Mouse (Mus musculus): ENCODE data around the gene Hist1h2an. TPM values are rescaled to one million over a fixed set of nuclear protein-coding genes. Genes with fewer than 3 reads are reported as not detected.
A peak's percentile ranks its signal among the peaks of the same experiment; 100 is the strongest.
"Not testable (repeated sequence)": the region's sequence is repeated elsewhere in the genome, so short reads cannot be mapped to it uniquely, and the experiment has no call there.

The Hist1h2an gene
- 3.8 and 4.1 TPM in 2 replicates for polyA plus RNA-seq (2015; fragmentation: Nextera tagmentation; extraction: Ambion mirVana)

DNA sequence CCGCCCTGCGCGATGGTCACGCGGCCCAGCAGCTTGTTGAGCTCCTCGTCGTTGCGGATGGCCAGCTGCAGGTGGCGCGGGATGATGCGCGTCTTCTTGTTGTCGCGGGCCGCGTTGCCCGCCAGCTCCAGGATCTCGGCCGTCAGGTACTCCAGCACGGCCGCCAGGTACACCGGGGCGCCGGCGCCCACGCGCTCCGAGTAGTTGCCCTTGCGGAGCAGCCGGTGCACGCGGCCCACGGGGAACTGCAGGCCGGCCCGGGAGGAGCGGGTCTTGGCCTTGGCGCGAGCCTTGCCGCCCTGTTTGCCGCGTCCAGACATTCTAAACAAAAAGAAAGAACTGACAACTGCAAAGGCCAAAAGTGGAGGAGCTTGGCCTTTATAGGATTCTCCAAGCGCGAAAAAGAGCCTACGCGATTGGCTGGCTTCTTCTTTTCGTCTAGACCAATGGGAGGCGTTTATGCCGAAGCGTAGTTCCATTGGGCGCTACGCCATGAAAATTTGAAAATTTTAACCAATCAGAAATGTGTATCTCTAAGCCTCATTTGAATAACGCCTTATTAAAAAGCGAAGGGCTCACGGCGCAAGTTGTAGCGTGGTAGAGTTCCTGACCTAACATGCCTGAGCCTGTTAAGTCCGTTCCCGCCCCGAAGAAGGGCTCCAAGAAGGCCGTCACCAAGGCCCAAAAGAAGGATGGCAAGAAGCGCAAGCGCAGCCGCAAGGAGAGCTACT, at the start of gene Hist1h2an, which contains the start of gene Hist1h2bp:
Gene Hist1h2an, minus strand, starts transcription at position 320 of the 731 bp plus-strand sequence.
Gene Hist1h2bp, plus strand, starts transcription at position 563 of the 731 bp plus-strand sequence.
- peak within 1 kb of the TSS; percentile 36 for H3K4me3 ChIP-seq (ENCODE audit: low read length)
- peak within 1 kb of the TSS; percentile 58; the same call in 1 of the 2 replicates for H3K9ac ChIP-seq (ENCODE audit: low read depth, low read length)
- peak; percentile 92 for ATAC-seq
- H3K9me3 ChIP-seq (ENCODE audit: control insufficient read depth, low read length); H3K27me3 ChIP-seq (replicated peaks; ENCODE audit: control insufficient read depth, insufficient read depth, low read length); H3K36me3 ChIP-seq (ENCODE audit: control insufficient read depth, insufficient read depth, low read length): not testable (repeated sequence)
- WGBS = 0% methylated on average over 34 of the region's 63 CpGs
- peak within 1 kb of the TSS; percentile 73 for H3K27ac ChIP-seq (ENCODE audit: low read length)
- H3K4me1 ChIP-seq (ENCODE audit: control insufficient read depth, insufficient read depth, low read length) = peaks cover 23% of the 10 kb centered on the region
- peak within 1 kb of the TSS; percentile 50 for H3K4me2 ChIP-seq (ENCODE audit: low read depth, low read length)

DNA sequence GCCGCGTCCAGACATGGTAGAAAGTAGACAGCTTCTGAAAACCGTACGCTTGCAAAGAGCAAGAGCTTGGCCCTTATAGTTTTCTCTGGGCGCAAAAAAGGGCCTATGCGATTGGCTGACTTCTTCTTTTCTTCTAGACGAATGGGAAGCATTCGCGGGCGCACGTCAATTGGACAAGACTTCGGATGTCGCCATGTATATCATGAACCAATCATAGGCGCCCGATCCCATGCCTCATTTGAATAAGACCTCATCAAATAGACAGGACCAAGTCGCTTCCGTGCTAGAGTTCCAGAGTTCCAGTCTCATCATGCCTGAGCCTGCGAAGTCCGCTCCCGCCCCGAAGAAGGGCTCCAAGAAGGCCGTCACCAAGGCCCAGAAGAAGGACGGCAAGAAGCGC, 46.4 kb upstream of the Hist1h2an start, which contains the start of the genes Hist1h2ap and Hist1h2br:
Gene Hist1h2ap, minus strand, starts transcription at position 47 of the 400 bp plus-strand sequence.
Gene Hist1h2br, plus strand, starts transcription at position 283 of the 400 bp plus-strand sequence.
- not testable (repeated sequence) for H3K27me3 ChIP-seq (replicated peaks; ENCODE audit: control insufficient read depth, insufficient read depth, low read length); H3K9me3 ChIP-seq (ENCODE audit: control insufficient read depth, low read length); H3K4me3 ChIP-seq (ENCODE audit: low read length); H3K27ac ChIP-seq (ENCODE audit: low read length); H3K4me2 ChIP-seq (ENCODE audit: low read depth, low read length); H3K36me3 ChIP-seq (ENCODE audit: control insufficient read depth, insufficient read depth, low read length); H3K4me1 ChIP-seq (ENCODE audit: control insufficient read depth, insufficient read depth, low read length); H3K9ac ChIP-seq (ENCODE audit: low read depth, low read length)
- ATAC-seq = peak; percentile 92
- WGBS = no CpG with 5 or more reads among the region's 24 CpGs

DNA sequence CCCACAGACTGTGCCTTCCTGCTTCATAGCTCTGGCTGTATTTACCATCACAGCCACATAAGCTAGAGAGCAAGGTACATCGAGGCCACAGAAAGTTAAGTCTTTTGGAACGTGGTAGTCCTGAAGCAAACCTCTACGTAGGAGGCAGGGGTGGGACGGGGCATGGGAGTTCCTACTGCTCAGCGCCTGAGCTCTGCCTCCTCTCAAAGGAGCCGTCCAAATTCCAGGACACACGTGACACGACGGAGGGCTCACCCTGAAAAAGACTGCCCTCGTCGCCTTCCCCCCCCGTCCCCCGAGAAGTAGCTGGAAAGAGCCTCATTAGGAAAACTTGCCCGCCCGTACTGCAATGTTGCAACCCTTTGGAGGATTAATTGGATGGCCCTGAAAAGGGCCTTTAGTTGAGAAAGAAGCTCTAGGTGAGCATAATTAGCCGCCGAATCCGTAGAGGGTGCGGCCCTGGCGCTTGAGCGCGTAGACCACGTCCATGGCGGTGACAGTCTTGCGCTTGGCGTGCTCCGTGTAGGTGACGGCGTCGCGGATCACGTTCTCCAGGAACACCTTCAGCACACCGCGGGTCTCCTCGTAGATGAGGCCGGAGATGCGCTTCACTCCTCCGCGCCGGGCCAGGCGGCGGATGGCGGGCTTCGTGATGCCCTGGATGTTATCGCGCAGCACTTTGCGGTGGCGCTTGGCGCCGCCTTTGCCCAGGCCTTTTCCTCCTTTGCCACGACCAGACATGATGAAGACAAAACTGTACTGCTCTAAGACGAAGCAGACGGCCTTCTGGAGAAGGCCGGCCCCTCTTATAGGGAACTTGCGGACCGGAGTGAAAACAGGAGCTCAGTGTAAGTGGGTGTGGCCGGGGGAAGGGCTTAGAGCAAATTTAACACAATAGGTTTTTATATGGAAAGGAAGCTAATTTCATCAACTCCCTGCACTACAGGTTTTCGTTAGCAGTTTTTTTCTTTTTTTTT, 44.7 kb upstream of the Hist1h2an start, which contains the start of gene Hist1h4n:
Gene Hist1h4n, minus strand, starts transcription at position 779 of the 977 bp plus-strand sequence.
- not testable (repeated sequence) for H3K27ac ChIP-seq (ENCODE audit: low read length); H3K4me1 ChIP-seq (ENCODE audit: control insufficient read depth, insufficient read depth, low read length); H3K9ac ChIP-seq (ENCODE audit: low read depth, low read length); H3K36me3 ChIP-seq (ENCODE audit: control insufficient read depth, insufficient read depth, low read length); H3K27me3 ChIP-seq (replicated peaks; ENCODE audit: control insufficient read depth, insufficient read depth, low read length); H3K9me3 ChIP-seq (ENCODE audit: control insufficient read depth, low read length)
- 0 out of 2 replicates have a peak within 1 kb of the TSS, but pooled peaks have one; percentile 9 for H3K4me2 ChIP-seq (ENCODE audit: low read depth, low read length)
- peak within 1 kb of the TSS; percentile 12; the same call in 1 of the 2 replicates for H3K4me3 ChIP-seq (ENCODE audit: low read length)
- peak; percentile 81 for ATAC-seq
- 0% methylated on average over 24 of the region's 58 CpGs for WGBS

DNA sequence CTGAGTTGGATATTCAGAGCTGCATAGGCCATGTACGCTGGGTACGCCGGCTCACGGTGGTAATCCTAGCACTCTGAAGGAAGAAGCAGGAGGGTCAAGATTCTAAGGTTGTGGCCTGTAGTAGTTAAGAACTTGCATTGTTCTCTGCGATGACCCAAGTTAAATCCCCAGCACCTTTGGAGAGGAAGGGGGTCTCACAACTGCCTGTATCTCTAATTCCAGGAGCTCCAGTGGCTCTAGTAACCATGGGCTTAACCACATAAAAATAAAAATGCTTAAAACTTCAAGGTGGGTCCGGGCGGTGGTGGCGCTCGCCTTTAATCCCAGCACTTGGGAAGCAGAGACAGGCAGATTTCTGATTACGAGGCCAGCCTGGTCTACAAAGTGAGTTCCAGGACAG, 43.3 kb upstream of the Hist1h2an start:
- Histone ChIP-seq H3K4me3 (ENCODE audit: low read length) (no peak overlapping the region), H3K4me1 (ENCODE audit: control insufficient read depth, insufficient read depth, low read length) (no peaks in the 10 kb centered on the region), H3K27ac (ENCODE audit: low read length) (no peak overlapping the region), H3K27me3 (replicated peaks; ENCODE audit: control insufficient read depth, insufficient read depth, low read length) (no peaks in the 10 kb centered on the region), H3K9me3 (ENCODE audit: control insufficient read depth, low read length) (no peaks in the 10 kb centered on the region), H3K4me2 (ENCODE audit: low read depth, low read length) (no peak overlapping the region), H3K9ac (ENCODE audit: low read depth, low read length) (no peak overlapping the region), H3K36me3 (ENCODE audit: control insufficient read depth, insufficient read depth, low read length) (no peaks in the 10 kb centered on the region)
- ATAC-seq = no peak
- WGBS = 89% methylated on average over 10 of the region's 10 CpGs

DNA sequence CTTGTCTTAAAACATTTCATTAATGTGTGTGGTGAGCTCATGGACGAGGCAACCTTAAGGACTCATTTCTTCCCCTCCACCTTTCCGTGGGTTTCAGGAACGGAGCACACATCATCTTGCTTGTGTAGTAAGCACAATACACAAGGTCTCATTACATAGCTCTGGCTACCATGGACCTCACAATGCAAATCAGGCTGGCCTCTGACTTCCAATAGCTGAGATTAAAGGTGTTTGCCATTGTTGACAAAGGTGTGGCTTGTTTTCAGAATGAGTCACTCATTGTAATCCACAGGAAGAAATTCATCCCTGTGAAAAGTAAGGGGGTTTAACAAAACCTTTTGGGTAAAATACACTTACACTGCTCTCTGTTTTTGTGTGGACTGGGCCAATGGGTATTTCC, 41.5 kb upstream of the Hist1h2an start:
- 67% methylated on average over 3 of the region's 3 CpGs for WGBS
- no peak for ATAC-seq

DNA sequence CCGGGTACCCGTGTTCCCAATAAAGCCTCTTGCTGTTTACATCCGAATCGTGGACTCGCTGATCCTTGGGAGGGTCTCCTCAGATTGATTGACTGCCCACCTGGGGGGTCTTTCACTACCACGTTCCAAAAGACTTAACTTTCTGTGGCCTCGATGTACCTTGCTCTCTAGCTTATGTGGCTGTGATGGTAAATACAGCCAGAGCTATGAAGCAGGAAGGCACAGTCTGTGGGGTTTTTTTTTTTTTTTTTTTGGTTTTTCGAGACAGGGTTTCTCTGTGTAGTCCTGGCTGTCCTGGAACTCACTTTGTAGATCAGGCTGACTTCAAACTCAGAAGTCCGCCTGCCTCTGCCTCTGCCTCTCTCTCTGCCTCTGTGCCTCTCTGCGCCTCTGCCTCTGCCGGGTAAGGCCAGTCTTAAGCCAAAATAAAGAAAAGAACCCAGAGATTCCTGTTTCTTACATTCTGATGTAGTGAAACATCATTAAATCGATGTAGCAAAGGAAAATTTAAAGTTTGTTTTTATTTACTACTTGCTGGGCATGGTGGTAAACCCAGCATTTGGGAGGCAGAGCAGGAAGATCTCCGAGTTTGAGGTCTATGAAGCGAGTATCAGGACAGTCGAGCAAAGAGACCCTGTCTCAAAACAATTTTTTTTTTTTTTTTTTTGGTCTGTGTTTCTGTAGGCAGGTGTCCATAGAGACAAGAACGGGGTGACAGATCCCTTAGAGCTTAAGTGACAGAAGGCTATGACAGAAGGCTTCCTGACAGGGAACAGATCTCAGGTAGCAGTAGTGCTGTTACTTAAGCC, 33.3 kb upstream of the Hist1h2an start:
- not testable (repeated sequence) for H3K4me3 ChIP-seq (ENCODE audit: low read length); H3K4me2 ChIP-seq (ENCODE audit: low read depth, low read length); H3K27ac ChIP-seq (ENCODE audit: low read length); H3K9me3 ChIP-seq (ENCODE audit: control insufficient read depth, low read length); H3K4me1 ChIP-seq (ENCODE audit: control insufficient read depth, insufficient read depth, low read length); H3K36me3 ChIP-seq (ENCODE audit: control insufficient read depth, insufficient read depth, low read length); H3K9ac ChIP-seq (ENCODE audit: low read depth, low read length); H3K27me3 ChIP-seq (replicated peaks; ENCODE audit: control insufficient read depth, insufficient read depth, low read length)
- ATAC-seq = peak; percentile 42; the same call in 1 of the 2 replicates
- 71% methylated on average over 7 of the region's 16 CpGs for WGBS

More for the DNA sequence above, 41.5 kb upstream of the Hist1h2an start:
- Histone ChIP-seq H3K4me2 (ENCODE audit: low read depth, low read length) (no peak overlapping the region), H3K9me3 (ENCODE audit: control insufficient read depth, low read length) (no peaks in the 10 kb centered on the region), H3K4me3 (ENCODE audit: low read length) (no peak overlapping the region), H3K4me1 (ENCODE audit: control insufficient read depth, insufficient read depth, low read length) (no peaks in the 10 kb centered on the region), H3K36me3 (ENCODE audit: control insufficient read depth, insufficient read depth, low read length) (no peaks in the 10 kb centered on the region), H3K27me3 (replicated peaks; ENCODE audit: control insufficient read depth, insufficient read depth, low read length) (no peaks in the 10 kb centered on the region), H3K27ac (ENCODE audit: low read length) (no peak overlapping the region), H3K9ac (ENCODE audit: low read depth, low read length) (no peak overlapping the region)

DNA sequence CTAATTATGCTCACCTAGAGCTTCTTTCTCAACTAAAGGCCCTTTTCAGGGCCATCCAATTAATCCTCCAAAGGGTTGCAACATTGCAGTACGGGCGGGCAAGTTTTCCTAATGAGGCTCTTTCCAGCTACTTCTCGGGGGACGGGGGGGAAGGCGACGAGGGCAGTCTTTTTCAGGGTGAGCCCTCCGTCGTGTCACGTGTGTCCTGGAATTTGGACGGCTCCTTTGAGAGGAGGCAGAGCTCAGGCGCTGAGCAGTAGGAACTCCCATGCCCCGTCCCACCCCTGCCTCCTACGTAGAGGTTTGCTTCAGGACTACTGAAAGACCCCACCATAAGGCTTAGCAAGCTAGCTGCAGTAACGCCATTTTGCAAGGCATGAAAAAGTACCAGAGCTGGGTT, 25.1 kb upstream of the Hist1h2an start:
- not testable (repeated sequence) for H3K36me3 ChIP-seq (ENCODE audit: control insufficient read depth, insufficient read depth, low read length); H3K9me3 ChIP-seq (ENCODE audit: control insufficient read depth, low read length); H3K27ac ChIP-seq (ENCODE audit: low read length); H3K4me3 ChIP-seq (ENCODE audit: low read length); H3K27me3 ChIP-seq (replicated peaks; ENCODE audit: control insufficient read depth, insufficient read depth, low read length); H3K9ac ChIP-seq (ENCODE audit: low read depth, low read length); H3K4me2 ChIP-seq (ENCODE audit: low read depth, low read length); H3K4me1 ChIP-seq (ENCODE audit: control insufficient read depth, insufficient read depth, low read length)
- 0% methylated on average over 14 of the region's 14 CpGs for WGBS
- peak; percentile 60 for ATAC-seq

DNA sequence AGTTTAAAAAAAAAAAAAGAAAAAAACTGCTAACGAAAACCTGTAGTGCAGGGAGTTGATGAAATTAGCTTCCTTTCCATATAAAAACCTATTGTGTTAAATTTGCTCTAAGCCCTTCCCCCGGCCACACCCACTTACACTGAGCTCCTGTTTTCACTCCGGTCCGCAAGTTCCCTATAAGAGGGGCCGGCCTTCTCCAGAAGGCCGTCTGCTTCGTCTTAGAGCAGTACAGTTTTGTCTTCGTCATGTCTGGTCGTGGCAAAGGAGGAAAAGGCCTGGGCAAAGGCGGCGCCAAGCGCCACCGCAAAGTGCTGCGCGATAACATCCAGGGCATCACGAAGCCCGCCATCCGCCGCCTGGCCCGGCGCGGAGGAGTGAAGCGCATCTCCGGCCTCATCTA, 24.5 kb upstream of the Hist1h2an start, which contains the start of gene Hist1h4m:
Gene Hist1h4m, plus strand, starts transcription at position 208 of the 400 bp plus-strand sequence.
- H3K36me3 ChIP-seq (ENCODE audit: control insufficient read depth, insufficient read depth, low read length); H3K9ac ChIP-seq (ENCODE audit: low read depth, low read length); H3K9me3 ChIP-seq (ENCODE audit: control insufficient read depth, low read length); H3K4me3 ChIP-seq (ENCODE audit: low read length); H3K4me1 ChIP-seq (ENCODE audit: control insufficient read depth, insufficient read depth, low read length); H3K27ac ChIP-seq (ENCODE audit: low read length); H3K27me3 ChIP-seq (replicated peaks; ENCODE audit: control insufficient read depth, insufficient read depth, low read length); H3K4me2 ChIP-seq (ENCODE audit: low read depth, low read length): not testable (repeated sequence)
- no CpG with 5 or more reads among the region's 24 CpGs for WGBS
- peak; percentile 47 for ATAC-seq
